Mouse (Mus musculus): ENCODE measurements at regions not wholly inside any gene's neighbourhood (a gene's known extent, or its start where the extent isn't known, plus 50 kb on each side); places are given as distances from the start of the nearest gene placed in this dataset.

GRCm38 (mm10) chr14:46638516-46638915, 121.8 kb upstream of the Cdkn3 start:
- no peak for DNase-seq (ENCODE audit: low spot score)

- no peak for DNase-seq (ENCODE audit: low spot score)
Measured at GRCm38 (mm10) chr14:46637240-46637639, 123.1 kb upstream of the Cdkn3 start.

- DNase-seq (ENCODE audit: low spot score): no peak
Measured at GRCm38 (mm10) chr14:46636364-46636763, 124.0 kb upstream of the Cdkn3 start.

- no peak for DNase-seq (ENCODE audit: low spot score)
Measured at GRCm38 (mm10) chr14:46635322-46635721, 125.0 kb upstream of the Cdkn3 start.

GRCm38 (mm10) chr14:46634656-46635244, 125.6 kb upstream of the Cdkn3 start:
- DNase-seq (ENCODE audit: low spot score): no peak

- no peak for DNase-seq (ENCODE audit: low spot score)
Measured at GRCm38 (mm10) chr14:46634251-46634650, 126.1 kb upstream of the Cdkn3 start.

- DNase-seq (ENCODE audit: low spot score): no peak
Measured at GRCm38 (mm10) chr14:46627690-46628089, 132.7 kb upstream of the Cdkn3 start.

- DNase-seq (ENCODE audit: low spot score): no peak
Measured at GRCm38 (mm10) chr14:46625760-46626159, 134.6 kb upstream of the Cdkn3 start.

GRCm38 (mm10) chr14:46623645-46624044, 136.7 kb upstream of the Cdkn3 start:
- no peak for DNase-seq (ENCODE audit: low spot score)

- no peak for DNase-seq (ENCODE audit: low spot score)
Measured at GRCm38 (mm10) chr14:46616030-46616429, 144.3 kb upstream of the Cdkn3 start.

GRCm38 (mm10) chr14:46614936-46615335, 145.4 kb upstream of the Cdkn3 start:
- DNase-seq (ENCODE audit: low spot score): no peak

- no peak for DNase-seq (ENCODE audit: low spot score)
Measured at GRCm38 (mm10) chr14:46613748-46614147, 146.6 kb upstream of the Cdkn3 start.

- no peak for DNase-seq (ENCODE audit: low spot score)
Measured at GRCm38 (mm10) chr14:46613211-46613610, 147.1 kb upstream of the Cdkn3 start.

GRCm38 (mm10) chr14:46612584-46612983, 147.8 kb upstream of the Cdkn3 start:
- DNase-seq (ENCODE audit: low spot score): no peak

- no peak for DNase-seq (ENCODE audit: low spot score)
Measured at GRCm38 (mm10) chr14:46610926-46611325, 149.4 kb upstream of the Cdkn3 start.

GRCm38 (mm10) chr14:46610226-46610855, 150.0 kb upstream of the Cdkn3 start:
- DNase-seq (ENCODE audit: low spot score): no peak

- DNase-seq (ENCODE audit: low spot score): no peak
Measured at GRCm38 (mm10) chr14:46606694-46607093, 153.6 kb upstream of the Cdkn3 start.

- no peak for DNase-seq (ENCODE audit: low spot score)
Measured at GRCm38 (mm10) chr14:46606037-46606436, 154.3 kb upstream of the Cdkn3 start.

- DNase-seq (ENCODE audit: low spot score): peak; percentile 46
Measured at GRCm38 (mm10) chr14:46604886-46605531, 155.3 kb upstream of the Cdkn3 start.

GRCm38 (mm10) chr14:46604156-46604885, 156.0 kb upstream of the Cdkn3 start:
- no peak for DNase-seq (ENCODE audit: low spot score)

- DNase-seq (ENCODE audit: low spot score): no peak
Measured at GRCm38 (mm10) chr14:46596696-46597359, 163.5 kb upstream of the Cdkn3 start.

GRCm38 (mm10) chr14:46594151-46594550, 166.2 kb upstream of the Cdkn3 start:
- DNase-seq (ENCODE audit: low spot score): no peak

Measured in retina, embryonic 14.5 days (tissue).